Mouse (Mus musculus) right cerebral cortex, postnatal 36 days (tissue): ENCODE measurements at regions not wholly inside any gene's neighbourhood (a gene's known extent, or its start where the extent isn't known, plus 50 kb on each side); places are given as distances from the start of the nearest gene placed in this dataset.
A peak's percentile ranks its signal among the peaks of the same experiment; 100 is the strongest.

Source experiments
- DNase-seq, 2 experiments: peaks; one replicate each; pipeline ENCODE4 v3.0.0; 2022; ENCODE audit warnings: low spot score in 2 of 2, mixed read lengths in 1 of 2

- no peak for DNase-seq
Observed at GRCm38 (mm10) chr2:143419791-143420190, 126.2 kb upstream of the Pcsk2 start.

GRCm38 (mm10) chr2:143450680-143451079 is 95.3 kb upstream of the Pcsk2 start:
- peak in 1 of 2 experiments; percentile 33 for DNase-seq

GRCm38 (mm10) chr2:143451256-143451655 is 94.7 kb upstream of the Pcsk2 start:
- DNase-seq = peak; percentile 41 to 73

GRCm38 (mm10) chr2:143451661-143452060 is 94.3 kb upstream of the Pcsk2 start:
- DNase-seq = no peak

- DNase-seq = no peak
Observed at GRCm38 (mm10) chr2:143467936-143468335, 78.0 kb upstream of the Pcsk2 start.

GRCm38 (mm10) chr2:143471394-143471793 is 74.6 kb upstream of the Pcsk2 start:
- DNase-seq = peak in 1 of 2 experiments; percentile 4

GRCm38 (mm10) chr2:143490830-143491229 is 55.1 kb upstream of the Pcsk2 start:
- no peak for DNase-seq
